Mouse (Mus musculus): ENCODE results near the gene Gtf2e1. TPM values are rescaled to one million over a fixed set of nuclear protein-coding genes. Genes with fewer than 3 reads are reported as not detected.

Gene Gtf2e1
- total RNA-seq, 2 experiments from 2014 or later = 3.1 to 3.8 TPM

DNA sequence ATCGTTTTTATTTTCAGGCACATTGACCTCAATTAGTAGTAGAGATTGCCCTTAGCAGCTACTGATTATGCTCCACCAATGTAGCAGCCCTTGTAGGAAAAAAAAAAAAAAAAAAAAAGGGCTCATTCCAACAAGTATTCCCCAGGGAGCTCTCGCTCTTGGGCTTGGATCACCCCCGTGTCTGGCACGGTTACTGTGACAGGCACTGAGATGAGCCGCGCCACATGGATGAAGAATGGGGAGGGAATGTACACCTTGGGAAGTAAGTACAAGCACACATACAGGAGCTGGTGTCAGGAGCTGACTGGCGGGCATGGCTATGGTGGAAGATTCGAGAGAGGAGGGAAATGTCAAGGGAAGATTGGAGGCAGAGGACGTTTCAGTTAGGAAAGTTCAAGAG lies 41.0 kb downstream of the Gtf2e1 start:
- ATAC-seq (replicated peaks; ENCODE audit: low FRiP score, poor library complexity, severe bottlenecking) = no peak

DNA sequence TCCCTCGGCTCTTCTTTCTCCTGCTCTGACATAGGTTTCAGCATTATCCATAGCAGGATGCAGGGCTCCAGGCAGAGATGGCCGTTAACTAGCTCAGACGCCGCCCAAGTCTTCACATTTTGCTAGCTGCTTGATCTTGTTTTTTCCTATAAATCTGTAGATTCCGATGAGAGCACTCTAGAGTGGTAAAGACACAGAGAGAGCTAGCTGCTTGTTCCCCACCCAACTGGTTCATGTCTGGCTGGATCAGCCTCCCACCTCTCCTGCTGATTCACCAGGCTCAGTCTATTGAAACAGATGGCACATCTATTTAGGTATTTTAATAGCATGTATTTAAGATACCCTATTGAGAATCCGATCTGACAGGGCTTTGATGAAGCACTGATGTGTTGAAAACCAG lies 44.6 kb downstream of the Gtf2e1 start:
- ATAC-seq (replicated peaks; ENCODE audit: low FRiP score, poor library complexity, severe bottlenecking) = no peak

DNA sequence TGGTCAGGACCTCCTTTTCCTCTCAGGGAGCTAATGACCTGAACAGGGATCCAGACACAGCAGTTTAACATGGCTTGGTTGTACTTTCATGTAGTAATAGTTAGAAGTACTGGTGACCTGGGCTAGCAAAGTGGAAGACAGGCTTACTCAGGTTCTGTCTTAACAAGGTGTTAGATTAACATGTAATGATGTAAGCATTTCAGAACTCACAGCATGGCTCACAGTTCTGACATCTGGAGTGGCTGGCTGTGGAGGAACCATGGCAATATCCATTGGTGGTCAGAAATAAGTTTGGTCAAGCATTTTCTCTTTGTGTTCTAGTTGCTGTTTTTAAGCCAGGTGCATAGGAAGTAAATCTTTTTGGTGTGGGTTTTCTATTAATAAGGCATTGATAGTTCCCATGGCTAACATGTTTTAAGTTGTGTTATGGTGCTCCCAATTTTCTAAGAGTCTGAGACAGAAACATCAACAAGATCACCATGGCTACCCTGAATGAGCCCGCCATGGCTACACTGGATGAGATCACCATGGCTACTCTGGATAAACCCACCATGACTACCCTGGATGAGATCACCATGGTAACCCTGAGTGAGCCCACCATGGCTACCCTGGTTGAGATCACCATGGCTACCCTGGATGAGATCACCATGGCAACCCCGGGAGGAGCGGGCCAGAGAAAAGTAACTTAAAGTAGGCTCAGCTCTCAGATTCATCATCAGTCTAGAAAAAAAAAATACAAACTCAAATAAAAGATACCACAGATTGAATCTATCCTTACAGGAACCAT lies 52.6 kb downstream of the Gtf2e1 start:
- ATAC-seq (replicated peaks; ENCODE audit: low FRiP score, poor library complexity, severe bottlenecking) = no peak

DNA sequence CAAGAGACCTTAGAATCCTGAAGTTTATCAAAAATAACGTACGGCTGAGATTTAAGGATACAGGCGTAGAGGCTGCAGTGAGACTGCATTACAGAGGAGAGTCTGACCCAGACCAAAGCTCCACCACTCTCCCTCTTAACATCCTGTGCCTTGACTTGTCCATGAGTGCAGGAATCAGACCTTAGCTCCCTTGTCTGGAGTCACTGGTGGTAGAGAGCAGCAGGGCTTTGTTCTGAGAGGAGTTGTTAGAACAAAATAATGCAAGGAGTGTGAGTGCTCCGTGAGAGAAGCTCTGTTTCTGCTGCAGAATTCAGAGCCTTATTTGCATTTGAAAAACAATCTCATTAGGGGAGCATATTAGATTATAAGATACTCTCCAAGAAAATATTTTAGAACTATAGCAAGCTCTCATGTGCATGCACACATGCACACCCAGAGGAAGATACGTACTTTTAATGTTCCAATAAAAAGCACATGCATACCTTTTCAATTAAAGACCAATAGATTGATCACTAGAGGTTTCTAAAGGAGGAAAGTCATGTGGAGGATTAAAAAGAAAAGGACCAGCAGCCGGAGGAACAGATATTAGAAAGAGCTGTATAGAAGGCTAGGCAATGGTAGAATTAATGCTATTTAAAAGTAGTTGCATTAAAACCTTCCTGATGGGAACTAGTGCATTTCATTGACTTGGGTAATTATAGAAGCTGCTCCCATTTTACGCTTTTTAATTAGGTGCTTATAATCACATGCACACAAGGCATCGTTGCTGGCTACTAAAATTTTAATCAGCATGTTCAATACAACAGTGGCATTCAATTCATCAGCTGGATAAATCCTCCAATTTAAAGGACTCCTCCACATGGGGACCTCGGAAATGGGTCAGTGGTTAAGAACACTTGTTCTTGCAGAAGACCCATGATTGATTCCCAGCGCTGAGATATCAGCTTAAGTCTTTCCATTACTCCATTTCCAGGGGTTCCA lies 61.0 kb downstream of the Gtf2e1 start:
- ATAC-seq (replicated peaks; ENCODE audit: low FRiP score, poor library complexity, severe bottlenecking) = no peak

DNA sequence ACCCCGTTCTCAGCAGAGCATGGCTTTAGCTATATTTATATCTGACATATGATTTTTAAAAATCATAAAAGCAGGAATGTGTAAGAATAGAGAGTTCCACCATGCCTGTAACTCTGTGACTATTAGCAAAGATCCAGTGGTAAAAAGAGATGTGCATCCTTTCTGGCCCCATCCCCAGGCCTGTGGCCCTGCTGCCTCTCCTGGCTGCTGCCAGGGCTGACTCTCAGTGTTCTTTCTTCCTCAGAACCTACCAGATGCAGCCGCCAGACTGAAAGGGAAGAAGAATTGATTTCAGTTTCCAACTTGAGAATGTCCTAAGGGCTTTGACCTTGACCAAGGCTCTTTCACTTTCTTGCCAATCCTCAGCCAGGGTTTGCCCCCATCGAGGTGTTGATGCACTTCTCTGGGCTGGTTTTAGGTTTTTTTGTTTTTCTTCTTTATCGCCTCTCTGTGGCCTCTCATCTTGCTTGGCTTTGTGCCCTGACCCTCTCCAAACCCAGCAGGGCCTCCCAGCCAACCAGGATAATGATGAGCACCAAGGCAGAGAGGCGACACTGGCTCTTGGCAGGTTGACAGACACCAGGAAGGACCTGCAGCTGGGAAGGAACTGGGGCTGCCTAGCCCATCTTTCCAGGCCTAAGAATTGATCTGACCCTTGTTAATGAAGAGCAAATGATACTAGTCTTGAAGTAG lies 66.8 kb downstream of the Gtf2e1 start:
- ATAC-seq (replicated peaks; ENCODE audit: low FRiP score, poor library complexity, severe bottlenecking) = no peak

DNA sequence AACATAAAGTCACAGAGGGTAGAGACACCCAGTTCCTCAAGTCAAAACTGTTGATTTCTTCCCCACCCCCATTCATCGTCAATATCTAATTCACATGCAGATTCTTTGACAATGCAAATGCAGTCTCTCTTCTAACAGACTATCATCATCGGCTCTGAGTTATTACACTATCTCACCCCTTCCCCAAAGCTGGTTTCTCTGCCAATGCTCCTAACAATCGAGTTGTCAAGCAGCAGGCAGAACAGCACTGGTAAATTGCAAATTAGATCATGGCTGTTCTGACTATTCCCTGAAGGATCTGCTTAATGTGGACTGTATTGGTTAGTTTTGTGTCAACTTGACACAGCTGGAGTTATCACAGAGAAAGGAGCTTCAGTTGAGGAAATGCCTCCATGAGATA lies 70.0 kb downstream of the Gtf2e1 start:
- no peak for ATAC-seq (replicated peaks; ENCODE audit: low FRiP score, poor library complexity, severe bottlenecking)

DNA sequence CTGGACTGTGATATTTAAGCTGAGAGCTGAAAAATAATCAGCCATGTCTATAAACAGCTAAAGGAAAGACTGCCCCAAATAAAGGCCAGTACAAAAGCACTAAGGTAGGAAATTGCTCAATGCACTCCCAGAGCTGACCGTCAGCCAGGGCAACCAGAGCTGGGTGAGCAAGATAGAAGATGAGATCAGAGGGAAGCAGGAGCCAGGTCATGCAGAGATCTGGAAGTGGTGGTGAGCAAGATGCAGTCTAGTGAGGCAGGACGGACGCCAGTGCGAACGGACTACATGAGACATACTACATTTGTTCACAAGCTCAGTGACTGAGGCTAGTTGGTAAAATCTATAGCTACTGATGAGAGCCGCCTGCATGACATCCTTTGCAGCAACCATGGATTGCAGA lies 75.6 kb downstream of the Gtf2e1 start:
- no peak for ATAC-seq (replicated peaks; ENCODE audit: low FRiP score, poor library complexity, severe bottlenecking)

DNA sequence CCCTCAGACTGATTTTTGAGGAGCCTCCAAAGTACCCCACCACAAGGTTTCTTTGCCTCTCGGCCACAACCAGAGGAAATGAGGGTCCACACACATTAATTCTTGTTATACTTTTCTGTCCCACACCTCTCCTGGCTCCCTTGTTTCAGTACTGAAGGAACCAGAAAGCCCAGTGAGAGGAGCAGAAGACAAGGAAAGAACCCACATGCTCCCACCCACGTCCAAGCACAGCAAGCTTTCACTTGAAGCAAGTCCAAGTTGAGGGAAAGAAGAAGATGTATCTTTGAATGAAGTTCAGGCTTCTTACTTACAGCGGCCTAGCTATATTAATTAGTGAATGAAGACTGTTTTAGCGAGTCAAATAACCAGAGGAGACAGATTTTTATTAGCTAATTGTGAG lies 76.7 kb downstream of the Gtf2e1 start:
- ATAC-seq (replicated peaks; ENCODE audit: low FRiP score, poor library complexity, severe bottlenecking) = no peak

DNA sequence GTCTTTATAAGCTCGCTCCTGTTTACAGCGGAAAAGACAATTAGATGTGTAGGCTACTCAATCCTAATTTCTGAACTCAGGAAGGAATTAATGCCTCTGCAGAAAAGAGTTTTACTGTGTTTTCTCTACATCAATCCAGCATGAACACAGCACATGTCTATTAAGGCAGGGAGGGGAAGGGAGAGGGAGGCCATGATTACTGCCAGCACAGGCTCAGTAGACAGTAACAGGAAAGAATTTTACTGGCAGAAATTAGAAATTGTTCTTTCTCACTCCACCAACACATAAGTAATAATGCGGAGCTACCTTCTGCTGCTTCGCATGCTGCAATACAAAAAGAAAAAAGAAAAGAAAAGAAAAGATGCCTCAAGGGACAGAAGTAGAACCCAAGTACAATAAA lies 78.0 kb downstream of the Gtf2e1 start:
- no peak for ATAC-seq (replicated peaks; ENCODE audit: low FRiP score, poor library complexity, severe bottlenecking)

Other genes with a start within 250 kb of the Gtf2e1 start
- gene Stxbp5l, start 154.8 kb downstream of the Gtf2e1 start, total RNA-seq (2015; ENCODE audit: low replicate concordance) = not detected in 2 replicates
- gene Stxbp5l, start 154.8 kb downstream of the Gtf2e1 start, total RNA-seq (2017; ENCODE audit: low replicate concordance) = not detected in 2 replicates
- gene Rabl3, start 96 bp upstream of the Gtf2e1 start, total RNA-seq (2015; ENCODE audit: low replicate concordance) = 4.4 and 5.4 TPM in 2 replicates
- 1.5 and 2.0 TPM in 2 replicates for gene Rabl3, start 96 bp upstream of the Gtf2e1 start, total RNA-seq (2017; ENCODE audit: low replicate concordance)
- gene Hgd, start 40.4 kb upstream of the Gtf2e1 start, total RNA-seq (2015; ENCODE audit: low replicate concordance) = not detected in 2 replicates
- gene Hgd, start 40.4 kb upstream of the Gtf2e1 start, total RNA-seq (2017; ENCODE audit: low replicate concordance) = not detected in 2 replicates
- 15.7 and 28.2 TPM in 2 replicates for gene Ndufb4, start 114.7 kb upstream of the Gtf2e1 start, total RNA-seq (2015; ENCODE audit: low replicate concordance)
- gene Ndufb4, start 114.7 kb upstream of the Gtf2e1 start, total RNA-seq (2017; ENCODE audit: low replicate concordance) = 0.42 and 8.2 TPM in 2 replicates
- 0.63 TPM in 1 of 2 replicates, not detected in the other for gene Fstl1, start 237.1 kb upstream of the Gtf2e1 start, total RNA-seq (2015; ENCODE audit: low replicate concordance)
- gene Fstl1, start 237.1 kb upstream of the Gtf2e1 start, total RNA-seq (2017; ENCODE audit: low replicate concordance) = 0.77 and 0.98 TPM in 2 replicates

All from erythroblast, adult 5-6 weeks (primary cell).